Mouse (Mus musculus): ENCODE measurements at regions not wholly inside any gene's neighbourhood (a gene's known extent, or its start where the extent isn't known, plus 50 kb on each side); places are given as distances from the start of the nearest gene placed in this dataset.

DNA sequence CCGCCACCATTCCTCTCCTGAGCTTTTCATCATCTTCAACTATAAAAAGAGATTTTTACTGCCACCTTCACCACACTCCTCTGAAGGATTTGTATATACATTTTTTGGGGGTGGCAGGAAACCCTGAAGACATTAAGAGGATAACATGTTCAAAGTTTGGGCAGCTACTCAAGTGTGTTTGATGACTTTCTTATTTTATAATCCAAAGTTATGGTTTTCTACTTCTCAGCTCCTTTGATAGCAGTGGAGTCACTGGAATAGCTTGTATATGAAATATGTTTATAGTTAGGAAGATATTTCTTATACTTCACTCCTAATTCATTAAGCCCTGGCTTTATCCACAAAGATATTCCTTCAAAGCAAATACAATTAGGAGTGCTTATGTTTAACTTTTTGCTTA is 229.5 kb upstream of the Lcorl start:
- DNase-seq (ENCODE audit: low spot score in 2 of 2) = no peak

DNA sequence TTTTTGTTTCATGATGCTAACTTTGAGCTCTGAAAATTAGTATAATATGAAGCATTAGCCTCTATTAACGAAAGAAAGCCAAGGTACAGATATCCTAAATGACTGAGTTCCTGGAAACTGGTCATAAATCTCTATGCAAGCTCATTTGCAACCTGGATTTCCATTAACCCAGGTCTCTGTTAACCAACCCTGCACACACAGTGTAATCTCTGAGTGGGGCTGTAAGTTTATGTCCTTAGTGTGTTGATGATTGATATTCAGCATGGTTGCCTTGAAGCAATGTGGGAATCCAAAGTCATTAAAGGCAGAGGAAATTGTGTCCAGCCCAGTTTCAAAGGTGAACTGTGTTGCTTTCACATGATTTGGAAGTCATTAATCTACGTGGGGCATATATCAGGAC is 225.9 kb upstream of the Lcorl start:
- no peak for DNase-seq (ENCODE audit: low spot score in 2 of 2)

DNA sequence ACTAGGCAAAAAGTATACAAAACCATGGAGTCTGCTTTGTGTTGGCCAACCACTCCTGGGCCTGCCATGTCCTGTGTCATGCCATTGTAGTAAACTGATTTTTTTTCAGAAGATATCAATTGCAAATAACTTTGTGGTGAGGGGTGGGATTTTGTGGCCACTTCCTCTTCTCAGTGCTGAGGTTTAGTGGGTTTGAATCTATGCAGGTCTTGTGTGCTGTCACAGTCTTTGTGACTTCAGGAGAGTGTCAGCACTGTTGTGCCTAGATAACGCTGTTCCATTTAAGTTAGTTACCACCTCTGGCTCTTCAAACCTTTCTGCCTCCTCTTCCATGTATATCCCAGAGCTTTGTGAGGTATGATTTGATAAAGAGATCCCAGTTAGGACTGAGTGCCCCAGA is 216.3 kb upstream of the Lcorl start:
- DNase-seq (ENCODE audit: low spot score in 2 of 2) = no peak

DNA sequence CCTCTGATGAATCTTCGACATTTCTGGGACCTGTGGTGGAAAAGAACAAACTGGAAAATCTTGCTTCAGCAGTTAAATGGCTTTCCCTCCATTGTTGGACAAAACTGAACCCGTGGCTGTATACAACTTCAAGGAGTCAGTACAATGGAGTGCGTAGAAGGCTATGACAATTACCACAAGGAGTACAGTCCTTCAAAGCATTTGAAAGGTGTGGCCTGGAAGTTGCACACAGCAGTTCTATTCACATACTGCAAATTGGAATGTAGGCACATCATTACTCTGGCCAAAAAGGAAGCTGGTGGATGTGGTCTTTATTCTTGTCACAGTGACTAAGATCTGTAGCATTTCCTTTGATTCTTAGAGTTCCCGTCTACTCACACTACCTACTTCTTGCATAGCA is 215.7 kb upstream of the Lcorl start:
- DNase-seq (ENCODE audit: low spot score in 2 of 2) = no peak

DNA sequence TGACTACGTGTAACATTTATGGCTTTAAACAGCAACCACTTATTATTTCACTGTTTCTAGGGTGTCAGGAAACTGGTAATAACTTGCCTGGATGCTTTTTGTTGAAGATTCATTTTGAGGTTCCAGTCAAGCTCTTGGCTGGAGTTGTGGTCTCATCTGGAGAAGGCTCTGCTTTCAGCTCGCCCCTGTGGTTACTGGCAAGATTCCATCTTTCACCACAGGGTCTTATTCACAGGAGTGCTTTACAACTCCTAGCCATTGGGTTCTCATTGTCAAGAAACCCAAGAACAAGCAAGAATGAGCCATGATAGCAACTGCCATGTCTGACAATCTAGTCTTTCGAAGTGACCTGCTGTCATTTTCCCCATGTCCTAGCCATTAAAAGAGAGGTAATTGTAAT is 202.5 kb upstream of the Lcorl start:
- no peak for DNase-seq (ENCODE audit: low spot score in 2 of 2)

DNA sequence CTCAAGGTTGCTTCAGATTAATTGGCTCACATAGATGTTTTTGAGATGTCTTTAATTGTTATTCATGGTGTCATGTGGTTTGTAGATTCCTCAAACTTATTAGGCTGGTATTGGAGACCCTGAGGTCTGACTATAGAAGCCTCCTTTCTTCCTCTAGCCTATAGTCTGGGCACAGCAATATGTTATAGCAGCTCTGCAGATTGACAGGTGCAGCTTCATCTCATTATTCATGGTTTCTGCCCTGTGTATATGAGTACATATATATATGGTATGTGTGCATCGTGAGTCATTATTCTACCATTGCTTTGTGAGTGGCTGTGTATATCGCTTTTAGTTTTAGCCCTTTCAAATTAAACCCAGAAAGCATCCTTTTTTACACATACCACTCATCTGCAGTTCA is 197.4 kb upstream of the Lcorl start:
- no peak for DNase-seq (ENCODE audit: low spot score in 2 of 2)

DNA sequence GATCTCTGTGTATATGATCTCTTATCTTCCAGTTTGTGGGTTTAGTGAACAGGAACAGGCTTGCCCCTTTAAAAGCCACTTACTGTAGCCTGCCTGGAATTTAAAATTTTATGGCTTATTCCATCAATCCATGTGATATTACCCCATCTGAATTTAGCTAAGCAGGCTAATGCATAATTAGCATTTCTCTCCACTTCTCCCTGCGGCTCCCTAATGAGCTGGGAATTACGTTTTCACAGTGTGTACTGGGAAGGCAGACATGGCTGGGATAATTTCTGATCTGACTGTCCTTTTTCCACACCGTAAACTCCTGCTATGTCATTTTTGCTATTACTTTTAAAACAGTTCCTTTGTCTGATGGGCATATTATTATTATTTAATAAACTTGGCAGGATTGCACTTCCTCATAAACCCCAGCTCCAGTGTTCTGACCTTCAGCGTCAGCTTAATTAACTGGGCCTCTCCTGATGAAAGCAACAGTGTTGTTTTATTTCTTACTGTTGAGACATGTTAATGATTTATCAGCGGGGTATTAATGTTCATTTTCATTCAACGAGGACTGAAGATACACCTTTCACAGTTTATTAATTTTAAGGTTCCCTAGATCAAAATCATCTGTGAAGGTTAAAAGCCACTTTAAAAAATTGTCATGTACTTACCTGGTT is 185.4 kb upstream of the Lcorl start:
- DNase-seq (ENCODE audit: low spot score in 2 of 2) = no peak

DNA sequence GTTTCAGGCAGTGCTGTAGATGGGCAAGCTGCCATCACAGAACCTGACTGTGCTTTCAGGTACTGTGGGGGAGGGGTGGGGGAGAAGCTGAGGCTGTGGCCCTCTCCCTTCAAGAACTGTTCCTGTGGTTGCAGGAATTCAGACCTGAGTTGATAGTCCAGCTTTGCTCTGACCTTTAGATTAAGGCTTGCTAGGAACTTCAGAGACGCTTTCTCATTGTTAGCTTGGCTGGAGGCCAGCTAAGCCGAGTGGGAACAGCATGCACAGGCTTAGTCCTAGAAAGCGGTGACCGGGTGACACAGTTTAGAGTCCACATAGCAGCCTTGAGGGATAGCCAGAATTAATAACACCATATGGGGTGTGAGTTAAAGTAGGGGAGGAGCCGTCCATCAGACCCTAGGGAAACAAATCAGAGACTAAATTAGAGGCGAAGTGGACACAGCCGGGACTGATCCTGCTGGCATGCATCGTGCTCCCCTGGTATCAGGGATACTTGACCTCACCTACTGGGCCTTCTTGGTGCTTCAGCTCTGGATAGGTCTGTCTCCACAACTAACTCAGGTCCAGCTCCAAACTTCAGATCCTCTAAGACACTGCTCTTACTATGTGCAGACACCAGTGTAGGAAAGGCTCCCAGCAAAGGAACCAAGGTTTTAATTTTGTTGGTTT is 175.7 kb upstream of the Lcorl start:
- no peak for DNase-seq (ENCODE audit: low spot score in 2 of 2)

DNA sequence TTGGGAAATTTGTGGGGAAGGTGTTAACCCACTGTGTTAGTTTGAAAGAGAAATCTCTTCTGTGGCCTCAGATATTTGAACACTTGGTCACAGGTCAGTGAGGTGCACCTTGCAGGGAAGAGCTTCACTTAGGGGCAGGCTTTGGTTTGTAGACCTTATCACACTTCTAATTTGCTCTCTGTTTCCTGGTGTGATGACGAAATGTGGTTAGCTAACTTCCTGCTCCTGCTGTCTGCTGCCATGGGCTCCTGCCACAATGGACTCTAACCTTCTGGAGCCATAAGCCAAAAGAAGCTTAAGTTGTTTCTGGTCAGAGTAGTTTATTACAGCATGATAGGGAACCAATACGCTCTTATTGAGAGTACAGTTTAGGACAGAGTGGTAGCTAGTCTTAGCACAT is 174.8 kb upstream of the Lcorl start:
- no peak for DNase-seq (ENCODE audit: low spot score in 2 of 2)

DNA sequence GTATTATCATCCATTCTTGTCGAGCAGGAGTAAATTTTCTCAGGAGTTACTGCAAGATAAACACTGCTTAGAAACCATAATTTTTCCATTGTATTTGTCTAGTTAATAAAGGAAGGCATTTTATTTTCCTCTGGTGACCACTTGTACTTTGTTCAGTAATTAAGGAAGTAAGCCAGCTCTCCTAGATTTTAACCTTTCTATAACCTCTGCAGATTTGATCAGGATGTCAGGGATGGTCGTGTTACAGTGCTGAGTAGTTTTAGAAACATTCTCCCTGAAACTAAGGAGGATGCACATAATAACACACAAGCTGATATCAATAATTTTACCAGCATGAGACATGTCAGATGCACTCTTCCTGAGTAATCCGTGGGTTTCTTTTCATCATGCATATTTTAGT is 166.7 kb upstream of the Lcorl start:
- no peak for DNase-seq (ENCODE audit: low spot score in 2 of 2)

DNA sequence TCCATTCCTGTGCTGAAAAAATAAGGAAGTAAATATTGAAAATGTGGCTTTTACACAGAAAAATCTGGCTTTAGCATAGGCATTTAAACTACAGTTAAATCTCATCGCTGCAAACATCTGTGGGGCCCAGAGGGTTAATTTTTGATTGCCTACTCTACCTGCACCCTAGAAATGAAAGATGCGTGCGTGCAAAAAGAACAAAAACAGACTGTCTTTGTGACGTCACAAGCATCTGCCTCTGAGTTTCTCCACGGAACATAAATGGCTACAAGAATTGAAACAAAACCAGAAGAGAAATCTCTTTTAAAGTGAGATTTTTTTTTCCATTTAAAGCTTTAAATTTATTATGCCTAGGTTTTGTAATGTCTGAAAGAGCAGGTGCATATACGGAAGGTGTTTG is 166.0 kb upstream of the Lcorl start:
- DNase-seq (ENCODE audit: low spot score in 2 of 2) = no peak

DNA sequence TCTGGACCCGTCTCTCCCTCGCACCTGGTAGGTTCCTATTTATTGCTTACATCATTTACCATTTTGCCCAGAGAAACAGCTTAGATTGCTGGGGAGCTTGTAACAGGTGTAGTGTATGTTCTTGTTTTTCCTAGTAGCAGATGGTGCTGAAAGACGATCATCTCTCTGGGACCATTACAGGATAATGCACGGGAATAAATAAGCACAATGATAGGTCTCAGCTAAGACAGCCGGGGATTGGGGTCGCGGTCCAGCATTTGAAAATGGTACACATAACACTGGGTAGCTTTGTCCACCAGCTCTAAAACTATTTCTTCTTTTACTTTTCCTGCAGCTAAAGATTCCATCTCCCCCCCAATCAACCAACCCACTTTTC is 164.6 kb upstream of the Lcorl start:
- DNase-seq (ENCODE audit: low spot score in 2 of 2) = no peak

DNA sequence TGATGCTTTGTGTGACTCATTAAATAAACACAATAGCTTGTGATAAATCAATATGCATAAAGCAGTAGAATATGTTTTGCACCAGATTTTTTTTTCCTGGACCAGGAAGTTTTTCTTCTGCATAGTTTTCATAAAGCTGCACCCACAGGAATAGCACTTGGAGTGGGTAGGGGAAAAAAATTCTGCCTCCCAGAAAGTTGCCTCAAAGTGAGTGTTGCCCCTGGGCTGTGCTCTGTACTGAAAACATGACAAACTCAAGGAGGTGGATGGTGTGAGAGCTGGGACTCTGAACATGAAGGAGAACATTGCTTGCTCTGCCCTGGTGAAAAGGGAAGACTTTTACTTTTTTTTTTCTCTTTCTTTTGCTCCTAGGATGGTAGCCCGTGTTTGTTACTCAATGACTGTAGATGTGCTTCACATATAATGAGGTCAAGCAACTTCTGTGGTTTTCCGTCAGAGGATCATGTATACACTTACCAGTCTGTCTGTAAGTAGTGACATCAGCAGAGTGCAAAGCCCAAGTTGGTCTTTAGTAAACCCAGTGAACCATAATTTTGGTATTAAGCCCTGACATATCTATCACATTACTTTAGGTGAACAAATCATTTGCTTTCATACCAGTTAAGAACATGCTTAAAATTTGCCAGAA is 164.1 kb upstream of the Lcorl start:
- no peak for DNase-seq (ENCODE audit: low spot score in 2 of 2)

DNA sequence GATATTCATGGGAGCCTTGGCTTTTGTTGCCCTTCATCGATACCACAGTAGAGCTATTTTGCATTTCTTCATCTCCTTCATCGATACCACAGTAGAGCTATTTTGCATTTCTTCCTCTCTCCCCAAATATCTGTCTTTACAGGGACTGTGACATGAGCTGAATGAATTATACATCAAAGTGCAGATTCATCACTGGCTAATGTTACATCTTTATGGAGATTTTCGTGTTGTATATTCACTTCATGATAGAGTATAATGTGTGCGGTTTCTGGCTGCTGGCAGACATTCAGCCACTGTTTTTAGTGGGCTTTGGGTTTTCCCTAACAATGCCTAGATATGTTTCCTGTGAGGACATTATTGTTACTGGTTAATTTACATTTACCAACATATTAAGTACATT is 162.8 kb upstream of the Lcorl start:
- DNase-seq (ENCODE audit: low spot score in 2 of 2) = no peak

DNA sequence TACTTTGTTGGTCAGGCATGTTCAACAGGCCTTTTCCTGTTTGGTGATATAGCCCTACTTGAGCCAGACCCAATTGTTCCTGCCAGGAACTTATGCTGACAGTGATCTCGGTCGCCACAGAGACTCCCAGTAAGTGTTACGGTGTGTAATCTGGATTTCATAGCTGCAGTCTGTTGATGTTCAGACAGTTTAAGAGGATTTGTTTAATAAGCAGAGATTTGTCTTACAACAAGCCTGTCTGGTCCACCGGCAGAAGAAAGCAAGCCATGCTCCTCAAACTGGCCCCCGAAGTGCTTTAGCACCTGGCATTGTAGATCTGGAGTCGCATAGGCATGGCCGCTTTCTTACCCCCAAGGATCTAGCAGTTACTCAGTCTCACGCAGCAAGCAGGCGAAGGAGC is 150.0 kb upstream of the Lcorl start:
- DNase-seq (ENCODE audit: low spot score in 2 of 2) = no peak

DNA sequence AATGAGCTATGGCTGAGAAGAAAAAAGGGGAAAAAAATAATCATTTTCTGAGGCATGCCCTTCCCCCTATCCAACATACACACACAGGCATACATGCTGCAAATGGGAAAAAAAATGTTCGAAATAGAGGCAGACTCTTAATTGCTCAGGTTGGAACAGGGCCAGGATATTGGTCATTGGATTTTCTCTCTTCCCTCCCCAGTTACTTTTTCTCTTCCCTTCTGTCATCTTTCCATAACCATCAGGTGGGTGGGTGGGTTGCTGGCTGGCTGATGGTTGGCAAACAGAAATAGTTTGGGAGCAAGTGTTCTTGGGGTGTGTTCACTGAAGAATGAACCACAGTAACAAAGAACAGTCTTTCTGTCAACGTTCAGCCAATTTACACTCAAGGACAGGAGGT is 149.3 kb upstream of the Lcorl start:
- DNase-seq (ENCODE audit: low spot score in 2 of 2) = no peak

DNA sequence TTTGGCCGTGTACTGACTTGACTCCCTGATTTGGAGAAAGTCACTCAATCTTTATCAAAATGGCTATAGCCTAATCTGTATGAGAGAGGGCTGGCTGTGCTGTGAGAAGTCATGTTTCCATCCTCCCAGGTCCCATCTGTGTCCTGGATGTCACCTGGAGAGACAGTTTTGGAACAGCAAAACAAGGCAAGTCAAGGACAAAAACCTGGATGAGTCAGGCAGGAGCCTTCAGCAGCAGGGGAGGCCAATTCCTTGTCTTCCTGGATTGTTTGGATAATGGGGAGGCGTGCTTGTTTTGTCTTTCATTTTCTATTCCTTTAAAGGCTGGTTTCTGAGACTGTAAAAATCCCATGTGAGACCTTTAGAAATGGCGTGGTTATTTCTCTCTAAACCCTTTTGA is 148.8 kb upstream of the Lcorl start:
- no peak for DNase-seq (ENCODE audit: low spot score in 2 of 2)

DNA sequence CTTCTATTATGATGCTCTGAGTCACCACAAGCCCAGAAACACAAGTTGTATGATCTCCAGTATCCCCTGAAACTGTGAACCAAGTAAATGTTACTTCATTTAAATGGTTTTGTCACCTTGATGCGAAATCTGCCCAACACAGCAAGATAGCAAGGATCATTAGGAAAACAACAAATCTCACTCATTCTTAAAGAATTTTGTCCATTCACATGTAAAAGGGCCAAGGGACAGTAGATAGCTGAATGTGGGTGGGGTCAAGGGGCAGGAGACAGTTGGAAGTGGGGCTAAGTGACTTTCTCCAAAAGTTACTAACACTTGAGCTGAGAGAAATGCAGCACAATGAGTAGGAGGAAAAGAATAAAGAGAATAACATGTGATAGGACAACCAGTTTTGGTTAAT is 148.2 kb upstream of the Lcorl start:
- no peak for DNase-seq (ENCODE audit: low spot score in 2 of 2)

DNA sequence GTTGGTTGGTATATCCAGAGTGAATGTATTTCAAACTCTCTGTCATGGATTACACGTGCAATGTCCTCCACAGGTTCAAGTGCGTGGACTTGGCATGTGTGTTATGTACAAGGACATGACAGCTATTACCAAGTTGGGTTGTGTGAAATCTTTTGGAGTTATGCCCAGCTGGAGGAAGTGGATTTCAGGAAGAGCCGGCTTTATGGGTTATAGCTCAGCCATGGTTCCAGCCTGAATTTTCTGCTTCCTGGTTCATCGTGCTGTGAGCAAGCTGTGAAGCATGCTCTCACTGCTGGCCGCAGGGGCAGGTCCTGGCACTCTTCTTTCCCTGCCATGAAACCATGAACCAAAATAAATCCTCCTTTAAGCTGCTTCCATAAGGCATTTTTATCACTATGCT is 144.6 kb upstream of the Lcorl start:
- no peak for DNase-seq (ENCODE audit: low spot score in 2 of 2)

DNA sequence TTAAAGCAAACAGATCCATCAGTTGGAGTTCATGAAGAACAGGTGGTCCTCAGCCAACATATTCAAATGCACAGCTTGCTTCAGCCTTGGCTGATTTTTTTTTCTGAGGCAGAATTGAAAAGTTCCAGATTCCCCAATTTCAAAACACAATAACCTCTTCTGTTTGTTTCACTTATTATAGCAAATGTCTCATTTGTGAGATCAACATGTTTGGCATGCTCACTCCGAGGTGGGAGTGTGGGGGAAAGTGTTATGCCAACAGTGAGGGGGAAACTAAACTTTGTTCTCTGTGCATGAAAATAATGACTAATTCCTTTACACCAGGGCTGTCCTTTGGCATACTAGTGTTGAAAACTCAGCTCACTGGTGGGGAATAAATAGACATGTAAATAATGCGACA is 100.4 kb upstream of the Lcorl start:
- no peak for DNase-seq (ENCODE audit: low spot score in 2 of 2)

DNA sequence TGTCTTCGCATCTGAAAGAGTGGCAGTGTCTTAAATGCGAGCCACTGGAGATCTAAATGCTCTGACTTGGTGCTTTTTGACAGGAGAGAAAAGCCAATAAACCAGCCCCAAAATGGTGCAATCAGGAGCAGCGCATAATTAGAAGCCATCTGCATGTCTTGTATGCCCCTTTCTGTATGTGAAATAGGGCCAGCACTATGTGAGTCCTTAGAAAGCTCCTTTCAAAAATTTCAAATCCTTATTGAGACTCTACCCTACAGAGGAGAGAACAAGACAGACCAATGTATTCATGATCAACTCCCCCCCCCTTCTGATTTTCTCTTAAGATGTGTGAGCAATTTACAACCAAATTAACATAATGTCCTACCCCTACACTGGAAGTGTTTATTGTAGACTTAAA is 86.6 kb upstream of the Lcorl start:
- no peak for DNase-seq (ENCODE audit: low spot score in 2 of 2)

DNA sequence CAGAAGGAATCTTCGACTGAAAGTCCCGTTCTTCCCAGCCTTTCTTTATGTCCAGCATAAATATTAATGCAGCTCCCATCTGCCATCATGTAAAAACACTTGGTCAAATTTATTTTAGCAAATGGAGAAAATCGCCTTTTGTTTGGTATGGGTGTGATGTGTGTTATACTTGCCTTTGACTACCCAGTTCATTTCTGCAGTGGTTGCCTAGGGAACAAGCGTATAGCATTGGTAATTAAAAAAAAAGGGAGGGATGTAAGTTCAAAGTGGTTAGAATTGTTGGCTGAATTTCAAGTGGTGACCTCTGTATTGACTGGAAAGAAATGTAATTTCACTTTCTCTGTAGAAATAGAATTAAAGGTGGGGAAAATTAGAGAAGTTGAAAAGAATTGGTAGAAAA is 75.6 kb upstream of the Lcorl start:
- no peak for DNase-seq (ENCODE audit: low spot score in 2 of 2)

DNA sequence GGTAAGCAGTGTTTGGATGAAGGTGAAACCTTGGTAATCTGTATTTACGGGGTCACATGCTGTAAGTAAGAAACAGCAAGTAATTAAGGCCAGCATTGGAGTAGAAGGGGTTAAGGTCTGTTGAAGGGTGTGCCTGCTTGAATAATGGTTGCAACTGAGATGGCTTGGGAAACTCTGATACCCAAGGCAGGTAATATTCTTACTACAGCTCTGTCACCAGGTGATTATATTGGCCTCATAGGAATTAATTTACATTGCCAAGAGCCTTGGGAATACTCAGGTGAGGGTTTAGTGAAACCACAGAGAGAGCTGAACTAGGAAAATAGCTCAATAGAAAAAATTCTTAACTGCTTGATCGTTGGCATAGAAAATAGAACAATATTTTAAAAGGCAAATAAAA is 73.8 kb upstream of the Lcorl start:
- DNase-seq (ENCODE audit: low spot score in 2 of 2) = no peak
